Mouse (Mus musculus): Measurements from ENCODE around the gene Fam193a. TPM values are rescaled to one million over a fixed set of nuclear protein-coding genes. Genes with fewer than 3 reads are reported as not detected.

Fam193a gene
- total RNA-seq, 2 experiments from 2014 or later = 26.7 to 34.3 TPM

- DNase-seq = no peak
Observed at GRCm38 (mm10) chr5:34520458-34521209, 150.9 kb downstream of the Fam193a start.

- no peak for DNase-seq
Observed at GRCm38 (mm10) chr5:34521337-34521736, 151.6 kb downstream of the Fam193a start.

- no peak for DNase-seq
Observed at GRCm38 (mm10) chr5:34523958-34524485, 154.3 kb downstream of the Fam193a start.

- DNase-seq = no peak
Observed at GRCm38 (mm10) chr5:34524511-34524910, 154.8 kb downstream of the Fam193a start.

- peak; percentile 99 for DNase-seq
Observed at GRCm38 (mm10) chr5:34525663-34526476, 156.1 kb downstream of the Fam193a start, which contains the start of gene Sh3bp2. Gene Sh3bp2, plus strand, starts transcription at chr5:34525838.

- DNase-seq = no peak
Observed at GRCm38 (mm10) chr5:34526477-34526775, 156.7 kb downstream of the Fam193a start.

GRCm38 (mm10) chr5:34527352-34527751 is 157.6 kb downstream of the Fam193a start:
- no peak for DNase-seq

- DNase-seq = no peak
Observed at GRCm38 (mm10) chr5:34528724-34529123, 159.0 kb downstream of the Fam193a start.

- DNase-seq = no peak
Observed at GRCm38 (mm10) chr5:34530116-34530515, 160.4 kb downstream of the Fam193a start.

- peak; percentile 41 for DNase-seq
Observed at GRCm38 (mm10) chr5:34530687-34531086, 161.0 kb downstream of the Fam193a start.

- DNase-seq = no peak
Observed at GRCm38 (mm10) chr5:34533066-34533465, 163.3 kb downstream of the Fam193a start.

- DNase-seq = no peak
Observed at GRCm38 (mm10) chr5:34533820-34534219, 164.1 kb downstream of the Fam193a start.

- peak; percentile 78 for DNase-seq
Observed at GRCm38 (mm10) chr5:34534776-34535581, 165.2 kb downstream of the Fam193a start.

- DNase-seq = peak; percentile 32
Observed at GRCm38 (mm10) chr5:34535831-34536230, 166.1 kb downstream of the Fam193a start.

Other genes with a start within 250 kb of the Fam193a start
- gene Poln, start 200.5 kb upstream of the Fam193a start, total RNA-seq (2021) = 10 to 100 TPM; 37.3 to 40.0 TPM
- 1 to 10 TPM; 9.3 to 9.8 TPM for gene Haus3, start 200.4 kb upstream of the Fam193a start, total RNA-seq (2021)
- 100 to 1,000 TPM; 140 to 144 TPM for gene Mxd4, start 182.2 kb upstream of the Fam193a start, total RNA-seq (2021)
- gene Zfyve28, start 81.5 kb upstream of the Fam193a start, total RNA-seq (2021) = 1 to 10 TPM; 1.2 to 1.8 TPM
- not detected for gene Cfap99, start 81.3 kb upstream of the Fam193a start, total RNA-seq (2021)
- 100 to 1,000 TPM; 102 to 109 TPM for gene Rnf4, start 33.6 kb upstream of the Fam193a start, total RNA-seq (2021)
- 10 to 100 TPM; 10.6 to 16.1 TPM for gene Tnip2, start 144.1 kb downstream of the Fam193a start, total RNA-seq (2021)
- 1 to 10 TPM; 5.9 to 7.0 TPM for gene Sh3bp2, start 155.9 kb downstream of the Fam193a start, total RNA-seq (2021)
- 100 to 1,000 TPM; 135 to 182 TPM for gene Add1, start 203.7 kb downstream of the Fam193a start, total RNA-seq (2021)

Measured in adrenal gland, postnatal 10 days (tissue).